Mouse (Mus musculus) testis, adult 2 months (tissue): ENCODE results near the gene Yaf2.

Experiments used
- CTCF ChIP-seq: fragments of 200-500 bp; IDR thresholded peaks from 2 replicates; pipeline ENCODE4 v1.5.1; 2012; ENCODE audit warnings: low read depth, mild to moderate bottlenecking, inconsistent platforms, low read length, moderate library complexity; ENCODE audit not compliant: control insufficient read depth, insufficient read depth, insufficient replicate concordance
- POLR2A ChIP-seq: fragments of 200-500 bp; IDR thresholded peaks from 2 replicates; pipeline ENCODE4 v1.6.1; 2012; ENCODE audit warnings: low read depth, mild to moderate bottlenecking, inconsistent platforms, low read length, moderate library complexity; ENCODE audit not compliant: control insufficient read depth

DNA sequence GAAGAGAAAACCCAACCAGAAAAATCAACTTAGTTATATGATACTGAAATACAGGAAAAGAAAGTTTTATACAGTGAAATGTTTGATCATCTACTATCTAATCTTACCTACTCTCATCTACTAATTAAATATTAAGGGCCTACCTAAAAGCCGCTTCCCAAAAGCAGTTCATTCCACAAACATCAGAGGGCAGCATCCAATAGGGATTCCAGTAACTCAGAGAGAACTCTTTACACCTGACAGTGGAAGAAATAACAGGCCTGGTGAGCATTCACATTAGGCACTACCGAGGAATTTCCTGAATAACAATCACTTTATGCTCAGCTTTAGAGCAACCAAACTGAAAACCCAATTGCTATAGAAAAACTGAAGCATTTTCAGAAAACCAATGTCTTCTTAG, 71.0 kb downstream of the Yaf2 start:
- TF ChIP-seq CTCF (no peak), POLR2A (no peak)
